Mouse (Mus musculus) olfactory bulb, adult 2 months (tissue): ENCODE measurements at regions not wholly inside any gene's neighbourhood (a gene's known extent, or its start where the extent isn't known, plus 50 kb on each side); places are given as distances from the start of the nearest gene placed in this dataset.

ENCODE experiments used
- CTCF ChIP-seq: fragments of 200-500 bp; IDR thresholded peaks from 2 replicates; pipeline ENCODE4 v1.5.1; 2012; ENCODE audit warnings: low read depth, mild to moderate bottlenecking, low read length, moderate library complexity; ENCODE audit not compliant: insufficient read depth
- POLR2A ChIP-seq: fragments of 200-500 bp; IDR thresholded peaks from 2 replicates; pipeline ENCODE4 v1.6.1; 2012; ENCODE audit warnings: mild to moderate bottlenecking, low read depth, low read length, moderate library complexity; ENCODE audit not compliant: insufficient read depth

DNA sequence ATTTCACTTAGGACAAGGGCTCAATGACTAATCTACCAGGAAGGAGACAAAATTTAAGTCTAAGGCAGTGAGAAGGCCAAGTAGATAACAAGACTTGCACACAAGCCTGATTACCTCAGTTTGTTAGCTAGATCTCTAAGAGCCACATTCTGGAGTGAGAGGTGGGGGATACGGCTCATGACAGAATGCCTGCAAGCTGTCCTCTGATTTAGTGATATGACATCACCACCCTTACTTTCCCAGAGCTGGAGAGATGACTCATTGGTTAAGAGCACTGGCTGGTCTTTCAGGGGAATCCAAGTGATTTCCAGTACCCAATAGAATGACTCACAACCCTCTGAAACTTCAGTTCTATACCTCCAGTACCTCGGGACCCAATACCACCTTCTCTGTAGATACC is 177.5 kb upstream of the Lyplal1 start:
- TF ChIP-seq POLR2A (no peak), CTCF (no peak)
